Mouse (Mus musculus) v-Abl transformed pro-B cells (cell line): ENCODE measurements at regions not wholly inside any gene's neighbourhood (a gene's known extent, or its start where the extent isn't known, plus 50 kb on each side); places are given as distances from the start of the nearest gene placed in this dataset.
"Not testable (repeated sequence)": the region's sequence is repeated elsewhere in the genome, so short reads cannot be mapped to it uniquely, and the experiment has no call there.

Experiments used
- in situ Hi-C, 2 experiments: fragments of 400-800 bp; cut with MboI; formaldehyde crosslinking; loops; one replicate each; pipeline ENCODE4 v1.15.1; 2025; ENCODE audit not compliant: unreplicated experiment in 2 of 2

DNA sequence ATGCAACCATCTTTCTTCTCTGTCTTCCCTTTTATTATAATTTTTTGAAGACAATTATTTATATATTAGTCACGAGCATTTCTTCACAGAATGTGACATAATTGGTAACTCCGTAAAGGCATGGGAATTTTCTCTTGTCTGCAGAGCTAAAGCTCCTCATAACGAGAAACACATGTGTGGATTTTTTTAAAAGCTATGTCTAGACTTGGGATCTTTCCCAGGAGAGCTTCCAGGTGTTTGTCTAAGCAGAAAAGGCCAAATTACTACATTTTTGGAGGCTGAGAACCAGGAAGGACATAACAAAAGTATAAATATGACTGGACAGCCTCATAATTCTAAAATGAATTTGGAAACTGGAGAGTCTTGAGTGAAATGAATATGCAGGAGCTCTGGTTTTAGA is 125.2 kb upstream of the Tmc3 start:
- in situ Hi-C loops = no loop called here

DNA sequence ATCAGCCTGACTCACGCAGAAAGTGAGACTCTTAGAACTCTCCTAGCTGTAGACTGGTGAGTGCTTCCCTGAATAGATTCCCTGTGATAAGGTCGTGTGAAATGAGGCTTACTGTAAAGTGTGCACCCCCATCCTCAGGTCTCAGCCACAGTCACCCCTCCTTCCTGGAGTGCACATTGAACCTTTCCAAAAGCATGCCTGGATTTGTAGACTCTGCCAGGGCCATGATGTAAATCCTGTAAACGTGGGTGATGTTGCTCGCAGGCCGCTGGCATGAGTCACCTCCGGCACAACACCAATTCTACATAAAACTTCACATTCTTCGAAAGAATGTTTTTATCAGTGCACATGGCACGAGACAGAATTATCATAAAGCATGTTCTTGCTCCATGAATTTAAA is 117.7 kb upstream of the Tmc3 start:
- in situ Hi-C loops = no loop called here

DNA sequence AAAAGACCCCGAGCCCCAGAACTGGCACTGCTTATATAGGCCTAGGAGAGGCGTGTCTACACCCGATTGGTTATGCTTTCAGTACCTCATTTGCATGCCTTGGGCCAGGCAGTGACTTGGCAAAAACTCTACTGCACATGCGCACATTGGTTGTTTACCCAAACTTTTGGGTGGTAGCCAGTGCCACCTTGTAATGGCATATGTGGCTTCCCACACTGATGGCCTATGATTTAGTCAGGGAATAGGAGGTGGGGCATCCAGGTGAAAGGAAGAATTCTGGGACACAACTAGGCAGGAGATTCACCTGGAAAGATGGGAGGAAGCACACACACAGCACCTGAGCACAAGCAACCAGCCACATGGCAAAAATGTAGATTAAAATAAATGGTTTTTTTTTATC is 114.9 kb upstream of the Tmc3 start:
- in situ Hi-C loops = not testable (repeated sequence)

DNA sequence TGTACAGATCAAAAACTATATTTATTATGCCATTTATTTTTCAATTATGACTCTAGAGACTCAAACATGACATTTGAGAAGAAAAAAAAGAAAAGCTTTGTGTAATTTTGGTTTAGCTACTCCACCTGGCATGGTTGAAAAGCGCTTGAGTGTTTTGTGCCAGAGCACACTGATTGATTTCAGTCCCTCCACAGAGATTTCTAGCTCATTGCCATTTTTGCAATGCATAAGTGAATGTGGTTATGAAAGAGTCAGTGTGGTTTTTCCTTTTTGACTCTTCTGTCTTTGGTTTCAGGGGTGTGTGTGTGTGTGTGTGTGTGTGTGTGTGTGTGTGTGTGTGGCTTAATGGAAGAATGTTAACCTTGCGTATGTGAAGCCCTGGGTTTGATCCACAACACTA is 113.6 kb upstream of the Tmc3 start:
- in situ Hi-C loops = no loop called here

DNA sequence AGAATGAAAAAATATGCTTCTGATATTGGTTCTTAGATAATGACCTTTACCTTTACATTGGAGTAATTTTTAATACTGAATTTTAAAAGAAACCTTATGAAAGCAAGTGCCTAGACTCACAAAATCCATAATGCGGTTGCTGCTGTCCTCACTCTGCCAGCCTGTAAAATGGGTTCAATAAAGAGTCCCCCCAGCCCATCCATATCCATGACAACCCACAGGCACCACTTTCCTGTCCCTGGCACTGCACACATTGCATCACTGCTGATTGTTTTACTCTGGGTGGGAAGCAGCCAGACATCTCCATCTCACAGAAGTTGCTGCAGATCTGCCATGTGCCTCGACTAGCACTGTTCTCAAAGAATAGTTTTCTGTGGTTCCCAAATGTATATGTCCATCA is 110.3 kb upstream of the Tmc3 start:
- in situ Hi-C loops = no loop called here

DNA sequence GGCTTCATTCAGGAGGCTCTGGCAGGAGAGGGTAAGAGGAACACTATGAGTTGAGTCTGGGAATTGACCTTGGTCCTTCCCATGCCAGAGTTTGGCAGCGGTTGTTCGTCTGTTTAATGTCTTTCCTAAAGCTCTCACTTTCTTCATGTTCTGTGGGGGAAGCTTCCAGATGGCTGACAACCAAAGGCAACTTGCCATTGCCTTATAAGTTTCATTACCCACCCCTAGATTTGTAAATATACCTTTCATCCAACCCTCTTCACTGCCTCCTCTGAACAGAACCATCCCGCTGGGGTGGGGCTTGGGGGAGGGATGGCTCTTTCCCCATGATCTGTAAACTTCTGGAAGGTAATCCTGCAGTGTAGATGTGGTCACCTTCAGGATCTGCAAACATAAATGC is 109.7 kb upstream of the Tmc3 start:
- in situ Hi-C loops = no loop called here

DNA sequence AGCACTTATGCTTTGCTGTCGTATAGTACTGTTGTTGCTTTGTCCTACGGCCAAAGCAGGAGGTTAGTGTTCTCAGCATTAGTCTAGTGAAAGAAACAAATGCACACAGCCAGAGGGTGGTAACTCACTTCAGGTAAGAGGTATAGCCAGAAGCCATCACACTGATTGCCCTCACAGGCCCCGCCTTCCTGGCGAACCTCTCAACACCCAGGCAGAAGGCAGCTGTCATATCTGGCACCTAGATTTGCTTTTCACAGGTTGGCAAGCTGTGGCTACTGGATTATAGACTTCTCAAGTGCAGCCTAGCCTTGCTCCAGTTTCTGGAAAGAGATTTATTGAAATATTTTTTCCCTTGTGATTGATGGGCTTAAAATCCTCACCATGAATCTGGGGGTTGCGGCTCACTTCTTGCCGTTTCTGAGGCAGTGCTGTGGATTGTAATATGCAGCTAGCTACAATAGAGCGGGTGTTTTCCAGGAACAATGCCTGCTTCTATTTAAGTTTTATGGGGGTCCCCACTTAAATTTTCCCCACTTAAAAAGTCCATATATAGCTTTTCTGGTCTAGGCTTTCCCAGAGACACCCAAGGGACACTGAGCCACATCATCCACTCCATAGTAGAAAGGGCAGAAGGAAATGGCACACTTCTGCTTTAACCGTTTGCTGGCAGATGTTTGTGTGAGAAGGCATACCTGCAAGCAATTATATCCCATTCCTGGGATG is 109.1 kb upstream of the Tmc3 start:
- in situ Hi-C loops = no loop called here

DNA sequence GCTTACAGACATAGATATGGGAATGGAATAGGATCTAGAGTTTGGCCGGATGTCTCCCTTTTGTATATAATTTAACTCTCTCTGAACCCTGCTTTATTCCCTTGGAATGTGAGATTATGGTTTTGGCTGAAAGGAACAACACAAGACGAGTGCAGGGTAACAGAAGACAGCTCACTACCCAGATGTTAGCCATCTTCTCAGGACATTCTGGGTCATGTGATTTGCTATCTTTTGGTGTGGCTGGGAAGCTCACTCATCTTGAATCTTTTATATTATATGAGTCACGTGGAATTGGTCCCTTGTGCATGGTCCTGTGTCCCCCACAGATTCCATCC is 108.6 kb upstream of the Tmc3 start:
- in situ Hi-C loops = no loop called here

DNA sequence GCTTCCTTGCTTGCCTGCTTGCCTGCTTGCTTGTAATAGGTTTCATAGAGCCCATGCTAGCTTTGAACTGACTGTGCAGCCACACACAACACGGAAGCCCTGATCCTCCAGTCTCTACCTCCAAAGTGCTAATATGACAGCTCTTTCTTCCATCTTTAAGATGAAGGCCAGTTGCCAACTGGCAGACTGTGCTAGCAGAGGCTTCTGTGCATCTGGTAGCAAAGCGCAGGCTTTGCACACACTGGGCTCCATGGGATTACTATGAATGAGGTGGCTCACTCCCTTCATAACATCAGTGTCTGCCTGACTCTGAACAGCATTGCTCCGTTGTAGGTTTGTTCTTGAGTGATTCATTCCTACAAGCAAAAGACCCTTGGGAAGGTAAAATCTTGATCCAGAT is 107.9 kb upstream of the Tmc3 start:
- in situ Hi-C loops = no loop called here

DNA sequence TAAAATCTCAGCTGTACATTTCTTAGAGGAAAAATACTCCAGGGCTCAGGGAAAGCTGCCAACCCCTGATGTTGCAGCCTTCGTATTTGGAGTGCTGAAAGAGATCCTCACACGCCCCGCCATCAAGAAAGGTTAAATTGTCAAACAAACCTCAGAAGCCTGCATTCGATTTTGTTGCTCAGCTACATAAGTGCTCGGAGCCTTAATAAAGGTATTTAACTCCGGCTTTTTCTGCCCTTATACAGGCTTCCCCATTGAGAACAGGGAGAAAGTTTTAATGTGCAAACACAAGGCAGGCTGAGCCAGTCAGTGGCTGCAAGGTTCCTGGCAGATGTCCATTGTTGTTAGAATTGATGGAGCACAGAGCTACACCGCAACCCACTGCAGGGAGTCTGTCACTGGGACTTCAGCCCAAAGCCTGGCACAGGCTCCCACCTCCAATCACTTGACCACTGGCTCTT is 107.0 kb upstream of the Tmc3 start:
- in situ Hi-C loops = no loop called here

DNA sequence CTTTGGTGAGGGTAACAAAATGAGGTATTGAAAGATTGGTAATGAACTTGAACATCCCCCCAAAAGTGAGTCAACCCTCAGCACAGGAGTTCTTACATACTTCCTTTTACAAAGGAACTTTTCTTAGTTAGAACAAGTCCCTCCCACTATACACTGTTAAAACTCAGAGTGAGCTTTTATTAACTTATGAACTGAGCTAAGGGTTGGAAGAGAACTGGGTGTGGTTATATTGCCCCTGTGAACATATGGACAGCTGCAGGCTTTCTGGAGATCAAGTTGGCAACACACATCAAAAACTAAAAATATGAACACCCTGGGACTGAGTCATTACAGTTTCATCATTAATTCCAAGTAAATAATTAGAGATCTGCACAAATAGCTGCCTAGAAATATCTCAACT is 103.1 kb upstream of the Tmc3 start:
- in situ Hi-C loops = no loop called here

DNA sequence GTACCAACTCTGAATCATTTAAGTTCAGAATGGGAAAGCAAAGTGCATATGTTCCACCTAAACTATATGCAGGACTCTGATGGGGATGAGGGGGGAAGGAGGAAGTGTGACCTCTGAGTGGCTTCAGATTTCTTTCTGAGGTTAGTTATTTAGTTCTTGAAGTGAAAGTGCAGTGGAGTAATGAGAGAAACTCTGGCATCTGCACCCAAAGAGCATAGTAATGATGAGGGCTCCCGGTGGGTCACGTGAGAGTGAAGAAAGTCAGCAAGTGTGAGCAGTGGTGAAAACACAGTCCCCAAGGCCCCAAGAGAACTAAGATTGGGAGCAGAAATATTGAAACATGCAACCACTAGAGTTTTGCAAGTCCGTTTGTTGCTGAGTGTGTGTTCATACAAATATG is 102.5 kb upstream of the Tmc3 start:
- in situ Hi-C loops = no loop called here

DNA sequence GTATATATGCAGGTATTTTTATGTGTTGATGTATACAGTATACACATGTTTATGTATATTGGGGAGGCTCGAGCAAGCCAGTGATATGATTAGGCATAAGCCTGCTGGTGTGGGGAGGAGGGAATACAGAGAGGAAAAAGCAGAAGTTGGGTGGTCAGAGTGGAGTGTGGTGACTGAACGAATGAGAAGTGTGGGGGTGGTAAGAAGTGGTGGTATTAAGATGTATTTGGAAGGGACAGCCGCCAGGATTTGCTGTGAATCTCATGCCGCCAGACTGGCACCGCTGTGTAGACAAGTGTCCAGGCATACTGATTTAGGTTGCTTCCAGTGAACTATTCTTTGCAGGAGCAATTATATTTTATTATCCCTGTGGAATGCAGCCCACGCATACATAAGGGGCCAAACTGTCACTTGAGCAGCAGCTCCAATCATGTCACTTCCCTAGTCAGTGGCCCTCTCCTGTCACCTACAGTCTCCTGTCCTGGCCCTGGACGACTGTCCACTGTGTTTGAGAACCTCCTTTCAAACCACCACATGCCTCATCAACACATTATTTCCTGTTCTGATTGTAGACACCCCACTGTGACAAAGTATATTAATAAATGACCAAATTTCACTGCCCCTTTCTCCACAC is 101.9 kb upstream of the Tmc3 start:
- in situ Hi-C loops = no loop called here

DNA sequence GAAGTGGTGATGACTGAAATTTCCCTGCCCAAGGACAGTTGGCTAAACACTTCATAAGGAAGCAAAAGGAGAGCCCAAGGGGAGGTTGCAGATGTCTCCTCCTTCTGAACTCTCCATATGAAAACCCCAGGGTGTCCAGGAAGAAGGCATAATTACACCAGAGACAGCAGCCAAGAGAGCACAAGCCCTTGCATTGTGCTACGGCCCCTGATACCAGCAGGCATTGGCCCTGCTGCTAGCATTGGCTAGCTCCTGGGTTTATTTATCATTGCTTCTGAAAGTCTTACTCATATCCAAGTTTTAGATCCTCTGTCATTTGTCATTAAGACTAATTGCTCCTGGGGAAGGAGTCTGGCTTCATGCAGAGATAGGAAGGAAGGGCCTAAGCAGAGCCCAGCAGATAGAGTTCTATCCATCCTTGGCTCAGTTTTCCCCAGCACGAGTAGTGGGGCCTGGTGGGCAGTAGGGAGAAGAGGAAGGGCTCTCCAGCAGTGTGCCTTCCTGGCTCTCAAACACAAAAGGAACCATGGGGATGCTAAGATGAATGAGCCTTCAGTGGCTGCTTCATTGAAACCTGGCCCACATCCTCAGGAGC is 98.5 kb upstream of the Tmc3 start:
- in situ Hi-C loops = loop anchor here in 1 of 2 experiments (5.0 kb wide), 1 partner anchor 774 kb away; no protein-coding TSS in a partner anchor

DNA sequence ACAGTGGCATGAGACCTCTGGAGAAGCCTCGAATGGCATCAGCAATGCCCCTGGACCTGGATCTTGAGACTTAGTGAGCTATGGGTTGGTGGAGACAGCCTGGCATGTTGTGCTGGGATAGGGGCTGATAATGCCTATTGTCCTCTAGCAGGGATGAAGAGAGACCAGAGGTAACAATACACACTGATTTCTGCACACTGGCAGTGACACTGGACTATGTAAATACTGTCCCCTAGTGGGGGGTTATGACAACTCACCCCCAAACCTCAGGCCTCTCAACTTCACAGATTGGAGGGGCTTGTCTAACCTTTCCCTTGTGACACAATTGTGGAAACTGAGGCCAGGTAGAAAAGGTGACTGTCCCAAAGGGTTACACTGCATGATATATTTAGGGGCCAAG is 94.9 kb upstream of the Tmc3 start:
- in situ Hi-C loops = loop anchor here in 1 of 2 experiments (5.0 kb wide), 1 partner anchor 777 kb away; no protein-coding TSS in a partner anchor

DNA sequence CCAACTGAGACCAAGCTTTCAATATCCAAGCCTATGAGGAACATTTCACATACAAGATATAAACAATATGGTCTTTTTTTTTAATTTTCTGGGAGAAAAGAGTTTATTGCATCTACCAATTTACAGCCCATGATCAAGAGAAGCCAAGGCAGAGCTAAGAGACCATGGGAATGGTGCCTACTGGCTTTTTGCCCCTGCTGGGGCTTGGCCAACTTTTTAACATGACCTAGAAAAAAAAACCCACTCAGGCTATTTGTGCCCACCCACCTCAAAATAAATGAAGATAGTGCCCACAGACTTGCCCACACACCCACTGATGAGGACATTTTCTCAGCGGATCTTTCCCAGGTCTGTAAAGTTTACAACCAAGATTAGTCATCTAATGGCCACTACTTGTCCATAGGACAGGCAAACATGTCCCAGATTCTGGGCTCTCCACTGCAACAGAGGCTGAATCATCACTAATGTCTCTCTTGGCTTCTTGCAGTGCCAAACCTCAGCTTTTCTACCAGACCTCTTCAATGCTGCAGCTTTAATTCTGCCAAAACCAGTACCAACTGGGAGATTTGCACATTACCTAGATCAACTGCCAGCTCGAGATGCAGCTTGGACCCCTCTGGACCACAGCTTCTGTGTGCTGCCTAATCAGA is 79.6 kb upstream of the Tmc3 start:
- in situ Hi-C loops = no loop called here

DNA sequence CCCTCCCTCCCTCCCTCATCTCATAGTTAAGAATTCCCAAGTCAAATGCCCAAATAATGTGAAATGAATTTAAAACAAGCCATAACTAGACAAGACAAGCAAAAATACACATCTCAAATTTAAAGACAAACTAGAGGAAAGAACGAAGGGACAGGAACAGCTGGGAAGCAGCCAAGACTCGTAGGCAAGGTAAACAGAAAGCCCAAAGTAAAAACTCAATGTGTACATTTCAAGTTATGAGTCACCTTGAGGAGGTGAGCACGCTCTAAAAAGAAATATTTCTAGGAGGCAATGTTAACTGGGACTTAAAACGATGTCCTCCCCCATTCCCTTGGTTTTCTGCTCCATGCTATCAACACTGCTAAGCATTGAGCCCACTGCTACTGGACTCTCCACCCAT is 68.4 kb upstream of the Tmc3 start:
- in situ Hi-C loops = no loop called here

DNA sequence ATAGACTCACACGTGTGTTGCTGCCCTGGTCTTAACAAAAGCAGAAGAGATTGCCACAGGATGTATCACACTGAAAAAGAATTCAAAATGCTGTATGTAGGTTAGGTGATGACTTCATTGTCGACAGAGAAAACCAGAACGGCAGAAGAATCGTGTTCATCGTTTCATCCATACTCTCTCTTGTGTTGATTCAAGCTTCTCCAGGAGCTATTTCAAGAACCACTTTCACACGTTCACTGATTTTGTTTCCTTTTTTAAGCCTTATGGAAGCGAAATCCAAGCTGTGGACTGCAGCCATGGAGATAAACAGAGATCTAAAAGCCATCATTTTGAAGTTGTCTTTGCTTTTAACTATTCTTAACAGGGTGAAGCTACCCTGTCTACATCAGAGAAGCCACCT is 63.2 kb upstream of the Tmc3 start:
- in situ Hi-C loops = no loop called here
